Mouse (Mus musculus) hindbrain, embryonic 13.5 days (tissue): Measurements from ENCODE around the gene Mtf1. TPM values are rescaled to one million over a fixed set of nuclear protein-coding genes. Genes with fewer than 3 reads are reported as not detected.

Experiments used
- ATAC-seq: fragments of 200-750 bp; cut with Nextera tagmentation; 2 replicates; pipeline ENCODE4 v1.8.0; 2017; ENCODE audit warnings: moderate TSS enrichment; ENCODE audit not compliant: low FRiP score
- H3K27ac ChIP-seq: fragments of 300-500 bp; sonication (generic); 2 replicates; pipeline ENCODE4 v1.5.1; 2015; ENCODE audit warnings: inconsistent platforms, mild to moderate bottlenecking, moderate library complexity
- H3K27me3 ChIP-seq: fragments of 300-500 bp; sonication (generic); 2 replicates; pipeline ENCODE4 v1.6.1; 2015; ENCODE audit warnings: mild to moderate bottlenecking, inconsistent platforms
- H3K36me3 ChIP-seq: fragments of 300-500 bp; sonication (generic); 2 replicates; pipeline ENCODE4 v1.6.1; 2015; ENCODE audit warnings: mild to moderate bottlenecking, inconsistent platforms
- H3K4me1 ChIP-seq: fragments of 300-500 bp; sonication (generic); replicated peaks from 2 replicates; pipeline ENCODE4 v1.6.1; 2015; ENCODE audit warnings: inconsistent platforms
- H3K4me2 ChIP-seq: fragments of 300-500 bp; sonication (generic); 2 replicates; pipeline ENCODE4 v1.6.1; 2015; ENCODE audit warnings: inconsistent platforms, mild to moderate bottlenecking, moderate library complexity
- H3K4me3 ChIP-seq: fragments of 300-500 bp; sonication (generic); 2 replicates; pipeline ENCODE4 v1.5.1; 2015; ENCODE audit warnings: mild to moderate bottlenecking, inconsistent platforms
- H3K9ac ChIP-seq: fragments of 300-500 bp; sonication (generic); 2 replicates; pipeline ENCODE4 v1.6.1; 2015; ENCODE audit warnings: mild to moderate bottlenecking, inconsistent platforms
- H3K9me3 ChIP-seq: fragments of 300-500 bp; sonication (generic); 2 replicates; pipeline ENCODE4 v1.6.1; 2016; ENCODE audit warnings: inconsistent platforms
- WGBS: fragments of 180-500 bp; shearing (Covaris S2); methylation state at CpG from one replicate; pipeline ENCODE4 v1.1.7; 2015; 5-methylcytosine and 5-hydroxymethylcytosine counted together
- polyA plus RNA-seq: library from polyadenylated mRNA; unstranded; fragments of >200 nt; fragmentation: Nextera tagmentation; extraction: Ambion mirVana; gene quantifications from 2 replicates; pipeline ENCODE4 v1.2.1, GENCODE M21; 2015

The Mtf1 gene
- polyA plus RNA-seq: 13.5 and 14.8 TPM in 2 replicates

DNA sequence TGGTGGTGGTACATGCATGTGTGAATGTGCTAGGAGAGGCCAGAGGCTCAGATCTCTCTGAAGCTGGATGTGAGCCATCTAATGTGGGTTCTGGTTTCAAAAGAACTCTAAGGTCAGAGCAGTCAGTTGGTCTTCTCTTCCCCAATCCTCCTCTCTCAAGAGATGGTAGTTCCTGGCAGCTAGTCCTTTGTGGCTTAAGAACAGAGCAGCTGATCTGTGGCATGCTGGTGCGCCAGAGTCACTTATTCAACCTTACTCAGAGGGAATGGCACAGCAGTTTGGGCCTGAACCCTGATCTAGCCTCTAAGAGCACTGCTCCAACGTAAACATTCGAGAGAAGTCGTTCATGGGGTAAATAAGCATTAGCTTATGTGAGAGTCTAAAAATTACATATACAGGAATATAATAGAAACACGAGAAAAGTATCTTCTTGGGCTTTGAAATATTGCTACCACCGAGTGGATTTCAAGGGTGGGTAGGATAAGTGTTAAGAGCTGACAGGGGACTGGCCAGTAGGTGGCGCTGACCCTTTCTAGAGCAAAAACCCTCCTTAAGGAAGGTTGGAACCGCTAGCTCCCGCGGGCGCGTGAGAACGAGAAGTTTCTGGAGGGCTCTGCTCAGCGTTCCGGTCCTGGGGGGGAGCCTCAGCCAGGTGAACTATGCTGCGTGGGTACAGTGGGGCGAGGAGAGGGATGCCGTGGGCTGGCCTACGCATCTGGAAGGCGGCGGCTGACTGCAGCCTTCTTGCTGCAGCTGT, at the start of gene Mtf1:
Gene Mtf1, plus strand, starts transcription at position 553 of the 757 bp plus-strand sequence.
- no peaks in the 10 kb centered on the region for H3K27me3 ChIP-seq
- H3K4me2 ChIP-seq: peak within 1 kb of the TSS; percentile 90
- peak within 1 kb of the TSS; percentile 88 for H3K9ac ChIP-seq
- no peaks in the 10 kb centered on the region for H3K9me3 ChIP-seq
- ATAC-seq: peak; percentile 85
- peaks cover 19% of the 10 kb centered on the region for H3K4me1 ChIP-seq
- WGBS: 2% methylated on average over 21 of the region's 21 CpGs
- peaks cover 59% of the 10 kb centered on the region for H3K36me3 ChIP-seq
- H3K27ac ChIP-seq: peak within 1 kb of the TSS; percentile 96
- H3K4me3 ChIP-seq: peak within 1 kb of the TSS; percentile 86

DNA sequence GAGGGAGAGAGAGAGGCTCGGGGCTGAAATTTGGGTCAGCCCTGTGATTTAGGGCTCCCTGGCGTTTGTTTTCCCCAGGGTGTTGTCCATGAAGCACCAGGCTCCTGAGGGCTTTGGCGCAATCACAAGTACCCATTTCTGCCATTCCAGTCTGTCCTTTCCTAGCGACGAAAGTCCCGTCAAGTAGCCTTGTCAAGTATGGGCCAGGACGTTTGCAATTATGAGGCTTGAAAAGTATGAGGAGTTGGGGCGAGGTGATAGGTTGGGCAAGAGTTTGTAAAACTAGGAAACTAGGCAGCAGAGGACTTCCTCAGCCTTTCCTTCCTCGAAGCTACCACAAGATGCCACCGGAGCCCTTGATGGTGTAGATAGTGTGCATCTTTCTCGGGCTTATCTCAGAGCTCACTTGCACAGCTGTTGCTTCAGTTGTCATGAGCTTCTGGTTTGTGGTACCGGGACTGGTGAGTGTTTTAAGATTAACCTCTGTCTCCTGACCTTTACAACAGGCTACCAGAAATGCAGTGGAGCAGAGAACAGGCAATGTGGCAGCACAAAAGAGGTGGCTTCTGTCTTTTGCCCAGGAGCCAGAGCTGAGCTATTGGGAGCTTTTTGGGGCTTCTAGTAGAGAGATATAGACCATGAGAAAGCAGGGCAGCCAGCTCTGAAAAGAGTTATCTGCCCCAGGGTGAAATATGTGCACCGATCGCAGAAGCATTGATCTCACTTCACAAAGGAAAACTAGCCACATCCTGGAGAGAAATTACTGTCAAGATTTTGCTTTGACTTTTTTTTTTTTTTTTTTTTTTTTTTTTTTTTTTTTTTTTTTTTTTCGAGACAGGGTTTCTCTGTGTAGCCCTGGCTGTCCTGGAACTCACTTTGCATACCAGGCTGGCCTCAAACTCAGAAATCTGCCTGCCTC, 49.4 kb upstream of the Mtf1 start:
- H3K36me3 ChIP-seq: peaks cover 11% of the 10 kb centered on the region; the same call in 1 of the 2 replicates
- ATAC-seq: no peak
- H3K4me1 ChIP-seq: peaks cover 21% of the 10 kb centered on the region
- peak overlapping the region; percentile 82 for H3K9ac ChIP-seq
- H3K4me3 ChIP-seq: peak overlapping the region; percentile 77
- no peaks in the 10 kb centered on the region for H3K9me3 ChIP-seq
- 0 out of 2 replicates have a peak, but pooled peaks cover 9% of the 10 kb centered on the region for H3K27me3 ChIP-seq
- H3K4me2 ChIP-seq: peak overlapping the region; percentile 98
- H3K27ac ChIP-seq: no peak overlapping the region
- WGBS: 22% methylated on average over 15 of the region's 15 CpGs

- WGBS: 79% methylated on average over 7 of the region's 7 CpGs
- Histone ChIP-seq H3K27ac (no peak overlapping the region), H3K4me3 (no peak overlapping the region), H3K4me2 (no peak overlapping the region), H3K9ac (peak overlapping the region; percentile 20; the same call in 1 of the 2 replicates), H3K36me3 (peaks cover 3% of the 10 kb centered on the region), H3K9me3 (no peaks in the 10 kb centered on the region), H3K27me3 (no peaks in the 10 kb centered on the region), H3K4me1 (peaks cover 20% of the 10 kb centered on the region)
- no peak for ATAC-seq
These were observed 46.4 kb upstream of the Mtf1 start for GRCm38 (mm10) chr4:124755526-124755925.

- WGBS: 96% methylated on average over 7 of the region's 7 CpGs
- H3K9ac ChIP-seq: no peak overlapping the region
- H3K27ac ChIP-seq: no peak overlapping the region
- H3K4me2 ChIP-seq: no peak overlapping the region
- H3K27me3 ChIP-seq: no peaks in the 10 kb centered on the region
- H3K4me1 ChIP-seq: no peaks in the 10 kb centered on the region
- no peak for ATAC-seq
- H3K9me3 ChIP-seq: no peaks in the 10 kb centered on the region
- H3K36me3 ChIP-seq: peaks cover 3% of the 10 kb centered on the region
- H3K4me3 ChIP-seq: no peak overlapping the region
These were observed 42.5 kb upstream of the Mtf1 start for GRCm38 (mm10) chr4:124759305-124759811.

GRCm38 (mm10) chr4:124761201-124761600, 40.7 kb upstream of the Mtf1 start:
- H3K4me2 ChIP-seq: no peak overlapping the region
- H3K27ac ChIP-seq: no peak overlapping the region
- no peak for ATAC-seq
- no peak overlapping the region for H3K4me3 ChIP-seq
- no peaks in the 10 kb centered on the region for H3K9me3 ChIP-seq
- H3K9ac ChIP-seq: no peak overlapping the region
- H3K36me3 ChIP-seq: peaks cover 3% of the 10 kb centered on the region
- 59% methylated on average over 1 of the region's 1 CpGs for WGBS
- H3K27me3 ChIP-seq: no peaks in the 10 kb centered on the region
- H3K4me1 ChIP-seq: no peaks in the 10 kb centered on the region

DNA sequence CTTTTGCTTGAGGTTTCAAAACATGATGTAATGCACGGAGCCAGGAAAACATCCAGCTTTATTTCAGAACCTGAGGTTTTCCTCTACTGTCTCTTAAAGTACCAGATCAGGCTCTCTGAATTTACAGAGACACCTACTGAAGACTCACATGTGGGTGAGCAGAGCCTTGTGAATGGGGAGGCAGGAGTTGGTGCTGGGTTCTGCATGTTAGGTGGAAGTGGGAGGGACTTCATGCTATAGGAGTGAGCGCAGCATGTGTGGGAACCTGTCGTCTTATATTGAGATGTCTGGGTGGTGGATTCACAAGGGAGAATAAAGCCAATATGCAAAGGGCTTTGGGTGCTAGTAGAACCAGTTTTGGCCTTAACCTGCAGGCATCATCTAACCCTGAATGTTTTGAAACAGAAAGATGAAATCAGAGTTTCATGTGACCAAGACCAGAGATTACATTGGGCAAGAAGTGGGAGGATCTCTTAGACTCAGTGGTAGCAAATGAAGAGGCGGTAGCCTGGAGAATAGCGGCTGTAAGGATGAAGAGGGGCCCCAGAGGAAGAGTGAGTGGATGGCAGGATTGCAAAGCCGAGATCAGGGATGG, 38.9 kb upstream of the Mtf1 start:
- H3K4me1 ChIP-seq: no peaks in the 10 kb centered on the region
- H3K9me3 ChIP-seq: no peaks in the 10 kb centered on the region
- 91% methylated on average over 6 of the region's 6 CpGs for WGBS
- H3K4me3 ChIP-seq: no peak overlapping the region
- no peak overlapping the region for H3K4me2 ChIP-seq
- H3K27me3 ChIP-seq: no peaks in the 10 kb centered on the region
- no peak overlapping the region for H3K27ac ChIP-seq
- peaks cover 3% of the 10 kb centered on the region for H3K36me3 ChIP-seq
- no peak overlapping the region for H3K9ac ChIP-seq
- no peak for ATAC-seq

- Histone ChIP-seq H3K4me1 (no peaks in the 10 kb centered on the region), H3K36me3 (no peaks in the 10 kb centered on the region; the same call in 1 of the 2 replicates), H3K27ac (no peak overlapping the region), H3K9me3 (no peaks in the 10 kb centered on the region), H3K9ac (no peak overlapping the region), H3K4me3 (no peak overlapping the region), H3K27me3 (no peaks in the 10 kb centered on the region), H3K4me2 (no peak overlapping the region)
- 90% methylated on average over 23 of the region's 23 CpGs for WGBS
- ATAC-seq: no peak
These were observed 35.9 kb upstream of the Mtf1 start for GRCm38 (mm10) chr4:124765802-124766565.

- Histone ChIP-seq H3K4me3 (no peak overlapping the region), H3K27me3 (no peaks in the 10 kb centered on the region), H3K36me3 (no peaks in the 10 kb centered on the region; the same call in 1 of the 2 replicates), H3K9me3 (no peaks in the 10 kb centered on the region), H3K4me1 (no peaks in the 10 kb centered on the region), H3K27ac (no peak overlapping the region), H3K9ac (no peak overlapping the region), H3K4me2 (no peak overlapping the region)
- no peak for ATAC-seq
- 91% methylated on average over 2 of the region's 2 CpGs for WGBS
These were observed 35.4 kb upstream of the Mtf1 start for GRCm38 (mm10) chr4:124766566-124766940.

DNA sequence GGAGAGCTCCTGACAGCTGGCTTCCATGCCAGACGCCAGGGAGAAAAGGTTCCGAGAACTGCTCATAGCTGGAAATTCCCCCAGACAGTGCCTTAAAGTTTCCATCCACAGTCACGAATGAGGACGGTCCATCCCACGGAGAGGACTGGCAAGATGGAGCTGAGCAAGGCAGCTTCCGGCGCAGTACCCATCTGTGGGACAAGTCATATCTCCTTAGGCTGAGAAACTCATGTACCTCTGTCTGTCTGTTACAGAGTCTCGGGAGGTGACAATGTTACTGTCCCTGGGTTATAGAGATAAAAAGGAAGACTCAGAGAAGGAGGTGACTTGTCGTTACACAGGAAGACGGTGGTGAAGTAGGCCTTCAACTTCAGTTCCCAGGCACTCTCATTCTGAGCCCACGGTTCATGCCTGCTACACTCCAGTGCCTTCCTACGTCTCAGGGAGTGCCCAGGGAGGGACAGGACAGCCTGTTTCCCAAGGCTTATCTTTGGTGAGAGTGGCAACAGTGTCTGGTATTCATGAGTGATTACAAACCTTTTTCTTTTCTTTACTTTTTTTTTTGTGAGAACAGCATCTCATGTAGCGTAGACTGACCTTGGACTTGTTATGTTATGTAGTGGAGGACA, 32.8 kb upstream of the Mtf1 start:
- Histone ChIP-seq H3K9ac (no peak overlapping the region), H3K4me3 (no peak overlapping the region), H3K27me3 (no peaks in the 10 kb centered on the region), H3K4me2 (no peak overlapping the region), H3K4me1 (no peaks in the 10 kb centered on the region), H3K9me3 (no peaks in the 10 kb centered on the region), H3K27ac (no peak overlapping the region), H3K36me3 (no peaks in the 10 kb centered on the region; the same call in 1 of the 2 replicates)
- WGBS: 91% methylated on average over 13 of the region's 13 CpGs
- no peak for ATAC-seq

DNA sequence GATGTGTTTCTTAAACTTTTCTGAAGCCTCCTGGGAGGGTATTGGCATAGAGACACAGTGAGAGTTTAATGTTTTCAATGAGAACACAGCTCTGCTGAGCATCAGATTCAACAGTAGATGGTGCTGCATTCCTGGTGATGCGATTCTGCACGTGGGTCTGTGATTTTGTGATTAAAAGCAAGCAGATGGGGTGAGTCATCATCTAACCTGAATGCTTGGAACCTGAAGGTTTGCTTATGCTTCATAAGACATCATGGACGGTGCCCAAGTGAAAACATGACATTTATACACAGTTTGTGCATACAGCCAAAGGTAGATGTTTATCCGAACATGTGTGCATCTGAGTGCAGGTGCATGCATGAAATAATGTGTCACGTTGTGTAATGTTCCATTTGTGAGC, 31.3 kb upstream of the Mtf1 start:
- no peak for ATAC-seq
- H3K9me3 ChIP-seq: no peaks in the 10 kb centered on the region
- H3K36me3 ChIP-seq: no peaks in the 10 kb centered on the region; the same call in 1 of the 2 replicates
- no peak overlapping the region for H3K4me3 ChIP-seq
- H3K27me3 ChIP-seq: no peaks in the 10 kb centered on the region
- 83% methylated on average over 5 of the region's 5 CpGs for WGBS
- H3K4me2 ChIP-seq: no peak overlapping the region
- no peak overlapping the region for H3K9ac ChIP-seq
- H3K4me1 ChIP-seq: no peaks in the 10 kb centered on the region
- no peak overlapping the region for H3K27ac ChIP-seq

DNA sequence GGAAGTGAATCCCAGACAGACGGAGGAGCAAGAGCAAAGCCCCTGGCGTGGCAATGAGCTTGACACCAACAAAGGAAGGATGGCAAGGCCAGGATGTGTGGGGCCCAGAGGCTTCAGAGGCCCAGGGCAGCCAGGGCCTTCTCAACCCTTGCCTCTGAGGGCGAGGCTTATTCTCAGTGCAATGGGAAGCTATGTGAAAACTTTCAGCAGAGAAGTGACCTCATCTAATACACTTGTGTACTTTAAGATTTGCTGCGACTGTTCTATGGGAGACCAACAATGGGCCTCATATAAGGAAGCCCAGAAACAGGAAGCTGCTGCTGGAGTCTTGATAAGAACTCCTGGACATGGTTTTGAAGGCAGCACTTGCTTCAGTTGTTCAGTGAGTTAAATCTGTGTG, 29.8 kb upstream of the Mtf1 start:
- Histone ChIP-seq H3K36me3 (no peaks in the 10 kb centered on the region; the same call in 1 of the 2 replicates), H3K4me3 (no peak overlapping the region), H3K27ac (no peak overlapping the region), H3K9me3 (no peaks in the 10 kb centered on the region), H3K4me1 (no peaks in the 10 kb centered on the region), H3K27me3 (no peaks in the 10 kb centered on the region), H3K9ac (no peak overlapping the region), H3K4me2 (no peak overlapping the region)
- 74% methylated on average over 4 of the region's 4 CpGs for WGBS
- ATAC-seq: no peak
